Mouse (Mus musculus): ENCODE data around the gene Med18. TPM values are rescaled to one million over a fixed set of nuclear protein-coding genes. Genes with fewer than 3 reads are reported as not detected.

The Med18 gene
- polyA plus RNA-seq, 1 experiment from 2014 or later, result 23.3 TPM

DNA sequence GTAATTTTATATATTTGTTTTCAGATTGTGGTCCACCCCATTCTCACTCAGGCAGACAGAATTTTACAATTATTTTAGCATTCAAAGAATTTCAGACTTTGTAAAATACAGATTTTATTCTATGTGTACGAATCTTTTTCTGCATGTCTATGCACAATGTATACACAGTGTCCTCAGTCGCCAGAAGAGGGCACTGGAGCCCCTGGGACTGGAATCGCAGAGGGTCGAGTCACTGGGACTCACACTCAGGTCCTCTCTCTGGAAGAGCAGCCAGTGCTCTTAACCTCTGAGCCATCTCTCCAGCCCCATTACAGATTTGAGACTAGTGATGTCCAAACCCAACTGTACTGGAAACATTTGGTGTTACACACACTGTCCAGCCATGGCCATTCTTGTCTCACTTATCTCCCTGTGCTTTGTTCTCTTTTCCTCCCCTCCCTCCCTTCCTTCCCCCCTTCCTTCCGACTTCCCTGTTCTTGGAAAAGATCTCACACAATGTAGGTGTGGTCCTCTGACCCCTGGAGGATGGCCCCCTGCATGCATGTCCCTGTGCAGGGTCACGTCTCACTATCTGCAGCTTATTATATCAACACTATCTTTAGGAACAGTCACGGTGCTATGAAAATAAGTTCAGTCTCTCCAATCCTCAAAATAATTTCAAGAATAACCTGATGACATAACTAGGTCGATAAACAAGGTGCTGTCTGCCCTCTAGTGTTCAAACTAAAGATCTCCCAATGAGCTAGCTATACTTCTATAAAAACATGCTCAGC, 52.2 kb downstream of the Med18 start:
- ATAC-seq (ENCODE audit: borderline replicate concordance, extremely low read depth, low FRiP score, low TSS enrichment), result no peak
- H3K4me2 ChIP-seq, result no peak overlapping the region
- H3K4me1 ChIP-seq, result peaks cover 19% of the 10 kb centered on the region
- H3K27ac ChIP-seq, result peak overlapping the region; percentile 16; the same call in 1 of the 2 replicates
- 43% methylated on average over 8 of the region's 8 CpGs for WGBS
- no peak overlapping the region for H3K4me3 ChIP-seq
- H3K27me3 ChIP-seq, result no peaks in the 10 kb centered on the region
- H3K36me3 ChIP-seq, result peaks cover 5% of the 10 kb centered on the region; the same call in 1 of the 2 replicates
- H3K9ac ChIP-seq, result no peak overlapping the region
- H3K9me3 ChIP-seq, result no peaks in the 10 kb centered on the region

DNA sequence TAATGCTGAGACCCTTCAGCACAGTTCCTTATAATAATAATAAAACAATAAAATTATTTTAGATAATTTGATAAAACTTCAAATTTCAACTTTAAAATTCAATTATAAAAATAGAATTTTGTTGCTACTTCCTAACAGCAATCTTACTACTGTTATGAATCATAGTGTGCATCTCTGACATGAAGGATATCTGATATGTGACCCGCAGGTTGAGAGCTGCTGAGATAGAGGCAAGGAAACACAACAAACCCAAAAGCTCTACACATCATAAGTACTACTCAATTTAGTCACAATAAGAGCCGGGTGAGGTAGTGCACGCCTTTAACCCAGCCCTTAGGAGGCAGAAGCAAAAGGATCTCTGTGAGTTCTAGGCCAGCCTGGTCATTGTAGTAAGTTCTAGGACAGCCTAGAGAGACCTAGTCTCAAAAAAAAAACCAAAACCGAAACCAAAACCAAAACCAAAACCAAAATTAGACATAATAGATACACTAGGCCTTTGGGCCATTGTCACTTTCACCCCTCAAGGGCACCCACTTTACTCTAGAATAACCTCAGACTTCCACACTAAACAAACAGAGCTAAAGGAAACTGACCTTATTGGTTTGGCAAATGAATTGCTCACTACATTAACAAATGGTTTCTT, 54.0 kb downstream of the Med18 start:
- no peak overlapping the region for H3K27ac ChIP-seq
- ATAC-seq (ENCODE audit: borderline replicate concordance, extremely low read depth, low FRiP score, low TSS enrichment), result no peak
- WGBS, result 91% methylated on average over 4 of the region's 4 CpGs
- no peaks in the 10 kb centered on the region for H3K27me3 ChIP-seq
- H3K4me2 ChIP-seq, result no peak overlapping the region
- H3K4me1 ChIP-seq, result peaks cover 9% of the 10 kb centered on the region; the same call in 1 of the 2 replicates
- no peak overlapping the region for H3K9ac ChIP-seq
- H3K4me3 ChIP-seq, result no peak overlapping the region
- no peaks in the 10 kb centered on the region for H3K9me3 ChIP-seq
- H3K36me3 ChIP-seq, result peaks cover 5% of the 10 kb centered on the region; the same call in 1 of the 2 replicates

Other genes starting within 250 kb of the Med18 start
- gene Gmeb1, start 202.3 kb downstream of the Med18 start, polyA plus RNA-seq (2015; fragmentation: Nextera tagmentation; extraction: Ambion mirVana), result 35.4 and 38.1 TPM in 2 replicates
- gene Taf12, start 189.5 kb downstream of the Med18 start, polyA plus RNA-seq (2015; fragmentation: Nextera tagmentation; extraction: Ambion mirVana), result 46.0 and 48.5 TPM in 2 replicates
- gene Rab42, start 160.5 kb downstream of the Med18 start, polyA plus RNA-seq (2015; fragmentation: Nextera tagmentation; extraction: Ambion mirVana), result 1.4 and 2.5 TPM in 2 replicates
- 67.2 and 75.0 TPM in 2 replicates for gene Trnau1ap, start 134.4 kb downstream of the Med18 start, polyA plus RNA-seq (2015; fragmentation: Nextera tagmentation; extraction: Ambion mirVana)
- 89.2 and 92.6 TPM in 2 replicates for gene Rcc1, start 110.3 kb downstream of the Med18 start, polyA plus RNA-seq (2015; fragmentation: Nextera tagmentation; extraction: Ambion mirVana)
- 17.6 and 18.7 TPM in 2 replicates for gene Phactr4, start 41.4 kb downstream of the Med18 start, polyA plus RNA-seq (2015; fragmentation: Nextera tagmentation; extraction: Ambion mirVana)
- 11.9 and 12.7 TPM in 2 replicates for gene Sesn2, start 46.6 kb upstream of the Med18 start, polyA plus RNA-seq (2015; fragmentation: Nextera tagmentation; extraction: Ambion mirVana)
- 913 and 923 TPM in 2 replicates for gene Atpif1, start 69.7 kb upstream of the Med18 start, polyA plus RNA-seq (2015; fragmentation: Nextera tagmentation; extraction: Ambion mirVana)
- 146 and 157 TPM in 2 replicates for gene Dnajc8, start 71.6 kb upstream of the Med18 start, polyA plus RNA-seq (2015; fragmentation: Nextera tagmentation; extraction: Ambion mirVana)
- gene Ptafr, start 100.1 kb upstream of the Med18 start, polyA plus RNA-seq (2015; fragmentation: Nextera tagmentation; extraction: Ambion mirVana), result 1.1 and 1.2 TPM in 2 replicates
- gene Eya3, start 175.1 kb upstream of the Med18 start, polyA plus RNA-seq (2015; fragmentation: Nextera tagmentation; extraction: Ambion mirVana), result 30.6 and 31.5 TPM in 2 replicates

All from lung, embryonic 15.5 days (tissue).